Mouse (Mus musculus): Measurements from ENCODE around the gene Mroh2a.

DNA sequence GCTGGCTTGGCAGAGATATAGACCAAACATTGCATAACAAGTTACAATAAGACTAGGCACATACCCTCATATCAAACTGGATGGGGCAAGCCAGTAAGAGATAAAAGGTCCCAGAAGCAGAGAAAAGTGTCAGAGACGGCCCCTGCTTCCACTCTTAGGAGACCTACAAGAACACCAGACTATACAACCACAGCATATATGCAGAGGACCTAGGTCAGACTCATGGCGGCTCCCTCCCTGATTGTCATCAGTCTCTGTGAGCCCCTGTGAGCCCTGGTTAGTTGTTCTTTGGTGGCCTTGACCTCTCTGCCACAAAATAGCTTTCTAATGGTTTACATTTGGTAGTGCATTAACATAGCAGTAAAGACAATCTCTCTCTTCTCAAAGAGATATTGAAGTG is 82.2 kb downstream of the Mroh2a start:
- no peak for TF ChIP-seq CTCF (IDR thresholded peaks at IDR 0.05)
- TF ChIP-seq EP300 (IDR thresholded peaks at IDR 0.05; ENCODE audit: insufficient read depth, low read depth, low read length) = no peak
- no peak for TF ChIP-seq POLR2A (IDR thresholded peaks at IDR 0.05; ENCODE audit: insufficient read depth, low read depth, low read length)

All from heart, adult 2 months (tissue).